Mouse (Mus musculus): Measurements from ENCODE around the gene Igfals. TPM values are rescaled to one million over a fixed set of nuclear protein-coding genes. Genes with fewer than 3 reads are reported as not detected.

Igfals gene
- polyA plus RNA-seq, 1 experiment from 2014 or later, result 0.19 TPM

DNA sequence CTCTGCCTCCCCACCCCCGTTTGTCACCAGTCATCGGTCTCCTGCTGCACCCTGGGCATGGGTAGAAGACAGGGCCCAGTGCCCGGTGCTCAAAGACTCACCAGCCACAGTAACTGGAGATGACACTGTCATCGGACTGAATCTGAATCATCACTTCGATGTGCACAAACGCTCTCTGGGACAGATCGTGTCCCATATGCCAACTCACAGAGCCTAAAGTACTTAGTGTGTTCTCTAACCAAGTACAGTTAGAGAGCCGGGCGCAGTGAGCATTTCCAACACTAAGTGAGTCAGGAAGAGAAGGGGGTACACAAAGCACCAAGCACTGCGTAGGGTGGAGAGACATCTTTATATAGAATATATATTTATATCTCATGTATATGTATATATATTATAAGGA is 2.1 kb downstream of the Igfals start:
- Histone ChIP-seq H3K27me3 (no peaks in the 10 kb centered on the region), H3K4me1 (replicated peaks) (no peaks in the 10 kb centered on the region), H3K36me3 (0 out of 2 replicates have a peak, but pooled peaks cover 3% of the 10 kb centered on the region), H3K4me3 (no peak overlapping the region), H3K27ac (no peak overlapping the region), H3K4me2 (no peak overlapping the region), H3K9me3 (replicated peaks) (no peaks in the 10 kb centered on the region), H3K9ac (no peak overlapping the region)
- no peak for ATAC-seq (replicated peaks; ENCODE audit: insufficient number of reproducible peaks, insufficient read depth, low FRiP score, low read depth)
- 89% methylated on average over 10 of the region's 10 CpGs for WGBS

DNA sequence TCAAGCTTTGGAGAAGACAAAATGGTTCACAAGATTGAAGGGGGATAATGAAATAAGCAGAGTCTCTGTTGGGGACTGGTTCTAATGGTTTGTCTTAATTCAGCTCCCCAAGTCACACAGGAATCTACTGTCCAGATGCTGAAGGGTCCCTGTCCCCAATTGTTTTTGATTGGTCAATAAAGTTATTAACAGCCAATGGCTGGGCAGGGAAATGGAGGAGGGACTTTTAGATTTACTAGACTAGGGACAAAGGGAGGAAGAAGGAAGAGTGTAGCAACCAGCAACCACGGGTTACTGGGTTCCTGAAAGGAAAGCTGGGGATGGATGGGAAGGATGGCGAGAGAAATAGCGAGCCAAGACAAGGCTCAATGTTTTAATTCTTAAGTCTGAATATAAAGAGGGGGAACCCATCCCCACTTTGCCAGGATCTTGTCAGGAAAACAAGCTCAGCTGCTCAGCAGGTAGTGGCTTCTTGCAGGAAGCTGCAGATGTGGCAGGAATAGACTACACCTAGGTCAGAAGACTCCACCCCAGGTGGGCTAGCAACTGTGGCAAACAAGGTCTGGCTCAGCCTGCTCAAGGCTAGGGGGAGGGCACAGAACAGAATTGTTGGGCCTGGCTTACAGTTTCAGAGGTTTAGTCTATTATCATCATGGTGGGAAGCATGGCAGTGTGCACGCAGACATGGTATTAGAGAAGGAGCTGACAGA is 8.1 kb downstream of the Igfals start:
- Histone ChIP-seq H3K4me1 (replicated peaks) (no peaks in the 10 kb centered on the region), H3K27me3 (no peaks in the 10 kb centered on the region), H3K9ac (no peak overlapping the region), H3K27ac (no peak overlapping the region), H3K4me2 (no peak overlapping the region), H3K4me3 (no peak overlapping the region), H3K36me3 (no peaks in the 10 kb centered on the region), H3K9me3 (replicated peaks) (no peaks in the 10 kb centered on the region)
- 34% methylated on average over 4 of the region's 4 CpGs for WGBS
- no peak for ATAC-seq (replicated peaks; ENCODE audit: insufficient number of reproducible peaks, insufficient read depth, low FRiP score, low read depth)

GRCm38 (mm10) chr17:24874405-24874745 is 8.6 kb downstream of the Igfals start:
- Histone ChIP-seq H3K27me3 (no peaks in the 10 kb centered on the region), H3K4me1 (replicated peaks) (no peaks in the 10 kb centered on the region), H3K27ac (no peak overlapping the region), H3K4me2 (no peak overlapping the region), H3K36me3 (no peaks in the 10 kb centered on the region), H3K9ac (no peak overlapping the region), H3K4me3 (no peak overlapping the region), H3K9me3 (replicated peaks) (no peaks in the 10 kb centered on the region)
- 48% methylated on average over 1 of the region's 1 CpGs for WGBS
- ATAC-seq (replicated peaks; ENCODE audit: insufficient number of reproducible peaks, insufficient read depth, low FRiP score, low read depth), result no peak

DNA sequence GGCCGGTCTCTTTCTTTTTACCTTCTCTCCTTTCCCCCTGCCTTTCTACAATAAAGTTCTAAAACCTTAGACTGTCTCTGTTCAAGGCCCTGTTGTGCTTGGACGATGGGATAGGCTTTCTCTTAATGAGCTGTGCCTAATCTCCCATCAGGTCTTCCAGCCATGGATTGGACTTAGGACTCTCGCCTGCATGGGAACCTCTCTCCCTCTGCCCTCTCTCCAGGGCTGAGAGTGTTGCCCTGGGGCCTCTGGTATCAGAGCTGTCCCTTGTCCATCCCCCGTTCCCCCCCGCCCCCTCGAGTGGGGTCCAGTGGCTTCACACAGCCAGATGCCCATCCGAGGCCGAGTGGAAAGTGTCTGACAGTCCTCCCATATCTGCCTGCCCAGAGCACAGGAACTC is 9.2 kb downstream of the Igfals start:
- WGBS, result 78% methylated on average over 8 of the region's 8 CpGs
- Histone ChIP-seq H3K27me3 (no peaks in the 10 kb centered on the region), H3K9ac (no peak overlapping the region), H3K9me3 (replicated peaks) (no peaks in the 10 kb centered on the region), H3K4me2 (no peak overlapping the region), H3K27ac (no peak overlapping the region), H3K4me3 (no peak overlapping the region), H3K36me3 (no peaks in the 10 kb centered on the region), H3K4me1 (replicated peaks) (no peaks in the 10 kb centered on the region)
- no peak for ATAC-seq (replicated peaks; ENCODE audit: insufficient number of reproducible peaks, insufficient read depth, low FRiP score, low read depth)

DNA sequence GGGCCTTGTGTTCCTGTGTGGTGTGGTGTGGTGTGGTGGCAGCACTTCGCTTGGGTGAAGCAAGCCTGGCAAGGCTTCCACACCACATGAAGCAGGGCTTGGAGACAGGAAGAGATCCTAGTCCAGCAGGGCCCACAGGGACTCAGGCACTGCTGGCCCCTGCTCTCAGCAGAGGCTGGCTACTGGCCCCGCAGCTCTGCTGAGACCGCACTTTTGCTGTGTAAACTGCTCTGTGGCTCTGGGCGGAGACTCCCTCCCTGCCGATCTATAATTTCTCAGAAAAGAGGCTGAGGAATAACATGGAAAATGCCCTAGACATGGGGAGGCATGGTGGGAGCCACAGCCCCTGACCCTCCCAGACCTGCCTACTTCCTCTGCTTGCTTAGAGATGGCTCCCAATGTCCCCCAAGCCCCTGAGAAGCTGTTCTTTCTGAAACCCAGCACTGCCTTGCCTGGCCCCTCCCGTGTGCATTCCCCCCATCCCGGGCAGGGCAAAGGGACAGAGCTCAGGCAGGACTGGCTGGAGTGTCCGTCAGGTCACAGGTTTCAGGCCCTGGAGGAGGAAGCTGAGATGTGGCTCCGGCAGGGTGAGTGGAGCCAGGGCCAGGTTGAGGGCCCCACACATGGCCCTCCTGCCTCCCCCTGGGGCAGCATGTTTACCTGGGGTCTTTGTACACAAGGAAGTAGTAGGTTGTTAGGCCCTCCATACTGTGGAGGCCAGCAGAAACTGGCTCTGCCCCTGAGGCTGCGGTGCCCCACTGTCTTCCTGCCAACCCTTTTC is 11.7 kb downstream of the Igfals start:
- no peak overlapping the region for H3K27ac ChIP-seq
- H3K36me3 ChIP-seq, result peaks cover 2% of the 10 kb centered on the region; the same call in 1 of the 2 replicates
- no peaks in the 10 kb centered on the region for H3K27me3 ChIP-seq
- no peak overlapping the region for H3K9ac ChIP-seq
- H3K4me1 ChIP-seq (replicated peaks), result no peaks in the 10 kb centered on the region
- H3K4me3 ChIP-seq, result no peak overlapping the region
- H3K9me3 ChIP-seq (replicated peaks), result no peaks in the 10 kb centered on the region
- ATAC-seq (replicated peaks; ENCODE audit: insufficient number of reproducible peaks, insufficient read depth, low FRiP score, low read depth), result no peak
- no peak overlapping the region for H3K4me2 ChIP-seq
- WGBS, result 53% methylated on average over 10 of the region's 10 CpGs

GRCm38 (mm10) chr17:24878117-24878397 is 12.3 kb downstream of the Igfals start:
- 38% methylated on average over 5 of the region's 5 CpGs for WGBS
- no peak for ATAC-seq (replicated peaks; ENCODE audit: insufficient number of reproducible peaks, insufficient read depth, low FRiP score, low read depth)
- no peaks in the 10 kb centered on the region for H3K4me1 ChIP-seq (replicated peaks)
- no peak overlapping the region for H3K4me3 ChIP-seq
- H3K36me3 ChIP-seq, result peaks cover 7% of the 10 kb centered on the region; the same call in 1 of the 2 replicates
- H3K9me3 ChIP-seq (replicated peaks), result no peaks in the 10 kb centered on the region
- H3K4me2 ChIP-seq, result no peak overlapping the region
- H3K27me3 ChIP-seq, result no peaks in the 10 kb centered on the region
- H3K9ac ChIP-seq, result no peak overlapping the region
- H3K27ac ChIP-seq, result no peak overlapping the region

- Histone ChIP-seq H3K4me2 (no peak overlapping the region), H3K27ac (no peak overlapping the region), H3K4me1 (replicated peaks) (no peaks in the 10 kb centered on the region), H3K4me3 (no peak overlapping the region), H3K9me3 (replicated peaks) (no peaks in the 10 kb centered on the region), H3K9ac (no peak overlapping the region), H3K36me3 (peaks cover 12% of the 10 kb centered on the region; the same call in 1 of the 2 replicates), H3K27me3 (no peaks in the 10 kb centered on the region)
- no peak for ATAC-seq (replicated peaks; ENCODE audit: insufficient number of reproducible peaks, insufficient read depth, low FRiP score, low read depth)
- 71% methylated on average over 8 of the region's 8 CpGs for WGBS
These were observed 12.7 kb downstream of the Igfals start for GRCm38 (mm10) chr17:24878531-24878930.

- Histone ChIP-seq H3K36me3 (peaks cover 12% of the 10 kb centered on the region; the same call in 1 of the 2 replicates), H3K4me2 (no peak overlapping the region), H3K27me3 (no peaks in the 10 kb centered on the region), H3K4me1 (replicated peaks) (peaks cover 11% of the 10 kb centered on the region), H3K9ac (no peak overlapping the region), H3K9me3 (replicated peaks) (no peaks in the 10 kb centered on the region), H3K4me3 (no peak overlapping the region), H3K27ac (no peak overlapping the region)
- ATAC-seq (replicated peaks; ENCODE audit: insufficient number of reproducible peaks, insufficient read depth, low FRiP score, low read depth), result no peak
- 46% methylated on average over 7 of the region's 7 CpGs for WGBS
These were observed 16.1 kb downstream of the Igfals start for GRCm38 (mm10) chr17:24881738-24882440.

GRCm38 (mm10) chr17:24884391-24884790 is 18.6 kb downstream of the Igfals start:
- WGBS, result 78% methylated on average over 6 of the region's 6 CpGs
- no peak for ATAC-seq (replicated peaks; ENCODE audit: insufficient number of reproducible peaks, insufficient read depth, low FRiP score, low read depth)
- peaks cover 23% of the 10 kb centered on the region for H3K4me1 ChIP-seq (replicated peaks)
- no peaks in the 10 kb centered on the region for H3K9me3 ChIP-seq (replicated peaks)
- H3K27me3 ChIP-seq, result no peaks in the 10 kb centered on the region
- no peak overlapping the region for H3K27ac ChIP-seq
- H3K4me3 ChIP-seq, result no peak overlapping the region
- H3K4me2 ChIP-seq, result no peak overlapping the region
- H3K9ac ChIP-seq, result no peak overlapping the region
- H3K36me3 ChIP-seq, result peaks cover 12% of the 10 kb centered on the region; the same call in 1 of the 2 replicates

GRCm38 (mm10) chr17:24885356-24886133 is 19.7 kb downstream of the Igfals start:
- ATAC-seq (replicated peaks; ENCODE audit: insufficient number of reproducible peaks, insufficient read depth, low FRiP score, low read depth), result no peak
- no peak overlapping the region for H3K27ac ChIP-seq
- peaks cover 17% of the 10 kb centered on the region for H3K36me3 ChIP-seq
- peak overlapping the region; percentile 94 for H3K4me3 ChIP-seq
- H3K9me3 ChIP-seq (replicated peaks), result no peaks in the 10 kb centered on the region
- WGBS, result 22% methylated on average over 22 of the region's 22 CpGs
- H3K4me2 ChIP-seq, result peak overlapping the region; percentile 94
- H3K4me1 ChIP-seq (replicated peaks), result peaks cover 23% of the 10 kb centered on the region
- H3K9ac ChIP-seq, result peak overlapping the region; percentile 73
- no peaks in the 10 kb centered on the region for H3K27me3 ChIP-seq

Data from heart, embryonic 15.5 days (tissue).